Mouse (Mus musculus) MEL (cell line): ENCODE measurements at regions not wholly inside any gene's neighbourhood (a gene's known extent, or its start where the extent isn't known, plus 50 kb on each side); places are given as distances from the start of the nearest gene placed in this dataset.

Experiments used
- CTCF ChIP-seq, 3 experiments: IDR thresholded peaks in 2 of 3; conservative IDR thresholded peaks in 1 of 3; 2 replicates each; pipeline ENCODE4 v1.5.1; 2011 to 2012; ENCODE audit warnings: low read length in 3 of 3, low read depth in 2 of 3, mild to moderate bottlenecking in 2 of 3, improper control_type of control experiment in 1 of 3, inconsistent platforms in 1 of 3, mixed read lengths in 1 of 3, moderate library complexity in 1 of 3; ENCODE audit not compliant: control insufficient read depth in 1 of 3, insufficient read depth in 1 of 3, poor library complexity in 1 of 3, severe bottlenecking in 1 of 3
- EP300 ChIP-seq, 2 experiments: IDR thresholded peaks; 2 replicates each; pipeline ENCODE4 v1.6.1; 2011; ENCODE audit warnings: improper control_type of control experiment in 2 of 2, low read length in 2 of 2, low read depth in 1 of 2, mild to moderate bottlenecking in 1 of 2
- POLR2A ChIP-seq, 2 experiments: IDR thresholded peaks; 2 replicates each; pipeline ENCODE4 v1.6.1; 2011 to 2012; ENCODE audit warnings: low read length in 2 of 2, mild to moderate bottlenecking in 2 of 2, control low read depth in 1 of 2, improper control_type of control experiment in 1 of 2, low read depth in 1 of 2, moderate library complexity in 1 of 2; ENCODE audit not compliant: control insufficient read depth in 1 of 2, insufficient read depth in 1 of 2, poor library complexity in 1 of 2

DNA sequence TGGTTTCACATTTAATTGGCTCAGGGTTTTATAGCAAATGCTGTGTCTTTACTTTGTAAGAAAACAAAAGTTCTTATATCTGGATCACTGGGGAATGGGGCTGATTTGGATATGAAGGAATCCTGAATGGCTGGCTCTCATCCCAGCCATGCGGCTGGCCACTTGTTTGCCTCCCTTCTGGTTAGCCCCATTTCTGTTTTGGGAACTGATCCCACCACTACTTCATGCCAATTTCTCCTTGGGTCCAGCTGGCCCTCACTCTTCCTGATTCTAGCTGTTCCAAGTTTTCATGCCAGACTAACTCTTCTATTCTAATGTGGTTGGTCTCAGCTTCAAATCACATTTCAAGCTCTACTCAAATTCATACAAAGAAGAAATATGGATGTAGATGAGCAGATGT lies 5319.6 kb downstream of the 9330182O14Rik start:
- TF ChIP-seq CTCF (IDR thresholded peaks at IDR 0.05 in 2 of 3, conservative IDR thresholded peaks at IDR 0.05 in 1 of 3; ENCODE audit: control insufficient read depth in 1 of 3, insufficient read depth in 1 of 3, low read depth in 2 of 3, low read length in 3 of 3, poor library complexity in 1 of 3, severe bottlenecking in 1 of 3) (no peak), POLR2A (IDR thresholded peaks at IDR 0.05; ENCODE audit: control insufficient read depth in 1 of 2, insufficient read depth in 1 of 2, low read depth in 1 of 2, low read length in 2 of 2, poor library complexity in 1 of 2) (no peak), EP300 (IDR thresholded peaks at IDR 0.05; ENCODE audit: low read depth in 1 of 2, low read length in 2 of 2) (no peak)
